Mouse (Mus musculus) layer of hippocampus, adult 18-20 months (tissue): Measurements from ENCODE around the gene Tas1r1. TPM values are rescaled to one million over a fixed set of nuclear protein-coding genes. Genes with fewer than 3 reads are reported as not detected.
"Not testable (repeated sequence)": the region's sequence is repeated elsewhere in the genome, so short reads cannot be mapped to it uniquely, and the experiment has no call there.

Experiments
- DNase-seq, 2 experiments: peaks; one replicate each; pipeline ENCODE4 v3.0.0; 2022; ENCODE audit warnings: low spot score in 2 of 2
- total RNA-seq, 2 experiments: library from RNA; stranded (reverse); gene quantifications; 2 replicates each; pipeline ENCODE4 v1.2.3; 2021

The Tas1r1 gene
- total RNA-seq, 2 experiments from 2014 or later: 0.41 to 0.64 TPM

GRCm38 (mm10) chr4:152062390-152063110 is 24.2 kb upstream of the Tas1r1 start:
- no peak for DNase-seq

GRCm38 (mm10) chr4:152044609-152045008 is 6.2 kb upstream of the Tas1r1 start:
- no peak for DNase-seq

GRCm38 (mm10) chr4:152043171-152043570 is 4.8 kb upstream of the Tas1r1 start:
- no peak for DNase-seq

GRCm38 (mm10) chr4:152041924-152042641 is 3.7 kb upstream of the Tas1r1 start:
- DNase-seq: no peak

- DNase-seq: no peak
Measured at GRCm38 (mm10) chr4:152039831-152040310, 1.5 kb upstream of the Tas1r1 start.

GRCm38 (mm10) chr4:152038985-152039830 is 840 bp upstream of the Tas1r1 start, which contains the start of gene Nol9:
Nol9 (plus strand) TSS chr4:152039321.
- DNase-seq: peak; percentile 86 to 92

- not testable (repeated sequence) for DNase-seq
Measured at GRCm38 (mm10) chr4:152036464-152036863, 1.9 kb downstream of the Tas1r1 start.

- no peak for DNase-seq
Measured at GRCm38 (mm10) chr4:152032922-152033321, 5.4 kb downstream of the Tas1r1 start.

GRCm38 (mm10) chr4:152029997-152030396 is 8.4 kb downstream of the Tas1r1 start:
- DNase-seq: no peak

GRCm38 (mm10) chr4:152029087-152029486 is 9.3 kb downstream of the Tas1r1 start:
- no peak for DNase-seq

GRCm38 (mm10) chr4:152028456-152028855 is 9.9 kb downstream of the Tas1r1 start:
- no peak for DNase-seq

GRCm38 (mm10) chr4:152027524-152027923 is 10.8 kb downstream of the Tas1r1 start, which contains the start of gene Zbtb48:
Zbtb48 (minus strand) TSS chr4:152027671.
- DNase-seq: peak; percentile 96 to 98

- DNase-seq: no peak
Measured at GRCm38 (mm10) chr4:152026751-152027508, 11.4 kb downstream of the Tas1r1 start.

GRCm38 (mm10) chr4:152024525-152024924 is 13.8 kb downstream of the Tas1r1 start:
- DNase-seq: no peak

- peak in 1 of 2 experiments; percentile 16 for DNase-seq
Measured at GRCm38 (mm10) chr4:152022506-152022905, 15.9 kb downstream of the Tas1r1 start.

- peak in 1 of 2 experiments; percentile 2 for DNase-seq
Measured at GRCm38 (mm10) chr4:152021568-152022097, 16.7 kb downstream of the Tas1r1 start.

- no peak for DNase-seq
Measured at GRCm38 (mm10) chr4:152020024-152020423, 18.3 kb downstream of the Tas1r1 start.

- DNase-seq: no peak
Measured at GRCm38 (mm10) chr4:152019073-152019472, 19.3 kb downstream of the Tas1r1 start.

- DNase-seq: no peak
Measured at GRCm38 (mm10) chr4:152013036-152013813, 25.1 kb downstream of the Tas1r1 start.
